Mouse (Mus musculus): Measurements from ENCODE around the gene Unk.

GRCm38 (mm10) chr11:116104006-116104646 lies 74.0 kb downstream of the Unk start:
- TF ChIP-seq ZKSCAN1 (IDR thresholded peaks at IDR 0.05; ENCODE audit: low read depth, low read length) (no peak), MAX (IDR thresholded peaks at IDR 0.05; ENCODE audit: low read length) (no peak), USF1 (IDR thresholded peaks at IDR 0.05; ENCODE audit: low read depth, low read length) (no peak), EP300 (IDR thresholded peaks at IDR 0.05; ENCODE audit: low read depth in 1 of 2, low read length in 2 of 2) (no peak), E2F4 (IDR thresholded peaks at IDR 0.05; ENCODE audit: borderline replicate concordance, low read depth, low read length) (no peak), UBTF (IDR thresholded peaks at IDR 0.05; ENCODE audit: borderline replicate concordance, insufficient read depth, low read depth, low read length) (no peak), CTCF (IDR thresholded peaks at IDR 0.05 in 2 of 3, conservative IDR thresholded peaks at IDR 0.05 in 1 of 3; ENCODE audit: control insufficient read depth in 1 of 3, insufficient read depth in 1 of 3, low read depth in 2 of 3, low read length in 3 of 3, poor library complexity in 1 of 3, severe bottlenecking in 1 of 3) (no peak), MYC (IDR thresholded peaks at IDR 0.05; ENCODE audit: low read depth, low read length) (no peak), TAL1 (IDR thresholded peaks at IDR 0.05; ENCODE audit: low read length) (no peak), POLR2A (IDR thresholded peaks at IDR 0.05; ENCODE audit: control insufficient read depth in 1 of 2, insufficient read depth in 1 of 2, low read depth in 1 of 2, low read length in 2 of 2, poor library complexity in 1 of 2) (no peak), NRF1 (IDR thresholded peaks at IDR 0.05; ENCODE audit: insufficient read depth, low read depth, low read length, poor library complexity, severe bottlenecking) (no peak), ELF1 (IDR thresholded peaks at IDR 0.05; ENCODE audit: low read depth, low read length) (no peak)

Data from MEL (cell line).